Mouse (Mus musculus): ENCODE results near the gene E130114P18Rik.

The E130114P18Rik gene

DNA sequence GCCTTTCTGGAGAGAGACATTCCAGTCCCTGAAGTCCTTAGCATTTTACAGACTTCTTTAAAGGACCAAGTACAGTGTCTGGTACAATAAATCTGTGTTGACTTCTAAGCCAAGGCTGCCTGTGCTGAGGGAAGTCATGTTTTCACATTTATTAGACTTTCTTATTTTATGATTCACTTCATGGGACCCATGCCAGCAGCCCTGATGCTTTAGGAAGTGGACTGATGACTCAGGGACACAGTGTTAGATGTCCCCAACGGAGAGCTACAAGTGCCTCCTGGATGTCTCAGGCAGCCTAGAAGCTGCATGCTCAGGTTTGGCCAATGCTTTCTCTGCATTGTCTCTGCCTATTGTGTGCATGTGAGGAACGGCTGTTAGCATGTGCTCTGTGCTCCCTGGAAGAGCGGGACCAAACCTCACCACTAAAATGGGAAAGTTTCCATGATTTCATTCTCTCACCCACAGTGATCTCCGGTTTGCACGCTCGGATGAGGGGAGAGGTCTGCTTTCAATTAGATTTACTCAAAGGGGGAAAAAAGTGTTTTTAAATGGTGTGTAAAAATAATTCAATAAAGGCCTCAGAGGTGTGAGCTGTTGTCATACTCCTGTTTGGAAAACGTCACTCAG lies 82.4 kb downstream of the E130114P18Rik start:
- no peak for DNase-seq (ENCODE audit: extremely low spot score)

DNA sequence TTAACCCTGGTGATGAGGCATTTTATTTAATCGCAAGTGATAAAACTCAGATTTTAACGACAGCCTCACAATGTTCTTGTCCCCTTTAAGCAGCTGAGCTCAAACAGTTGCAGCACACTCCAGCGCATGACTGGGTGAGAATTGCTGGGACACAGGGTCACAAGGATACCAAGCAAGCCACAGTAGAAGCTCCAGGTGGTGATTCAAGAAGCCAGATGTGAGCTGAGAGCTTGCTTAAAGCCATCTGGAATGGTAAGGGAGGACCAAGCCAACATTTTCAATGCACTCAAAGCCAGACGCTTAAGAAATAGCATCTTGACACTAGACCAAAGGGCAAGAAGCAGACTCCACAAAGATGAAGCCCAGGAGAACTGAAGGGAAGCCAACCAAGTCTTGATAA lies 83.9 kb downstream of the E130114P18Rik start:
- no peak for DNase-seq (ENCODE audit: extremely low spot score)

DNA sequence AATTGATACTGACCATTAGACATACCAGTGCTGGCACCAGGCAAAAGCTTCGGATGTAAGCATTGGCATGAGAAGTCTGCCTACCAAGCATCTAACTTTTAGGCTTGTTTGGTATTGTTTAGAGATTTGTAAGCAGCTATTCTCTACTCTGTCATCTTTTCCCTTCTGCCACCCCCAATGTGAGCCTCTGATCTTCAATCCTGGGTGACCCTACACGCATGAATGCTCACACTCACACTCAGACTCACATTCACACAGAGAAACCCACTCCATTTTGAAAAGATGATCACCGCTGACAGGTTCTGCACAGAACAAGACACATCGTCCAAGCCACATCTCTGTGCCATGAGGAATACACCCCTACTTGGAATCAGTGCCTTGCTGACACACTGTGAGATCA lies 84.8 kb downstream of the E130114P18Rik start:
- DNase-seq (ENCODE audit: extremely low spot score) = no peak

DNA sequence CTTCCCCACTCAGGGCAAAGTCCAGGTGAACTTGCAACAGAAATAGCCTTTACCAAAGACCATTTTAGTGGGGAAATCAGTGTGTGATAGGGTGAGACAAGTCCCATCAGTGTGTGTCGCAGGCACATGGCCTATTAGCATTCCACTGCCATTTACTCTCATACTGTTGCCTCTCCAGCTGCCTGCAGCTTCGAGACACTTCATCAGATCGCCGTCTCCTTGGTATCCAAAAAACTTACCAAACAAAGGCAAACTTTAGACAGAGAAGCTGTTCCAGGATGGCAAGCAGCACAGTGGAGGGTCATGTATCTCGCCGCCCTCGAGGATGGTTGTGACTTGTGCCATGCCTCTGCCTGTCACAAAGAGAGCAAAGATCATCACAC lies 87.5 kb downstream of the E130114P18Rik start:
- DNase-seq (ENCODE audit: extremely low spot score) = no peak

DNA sequence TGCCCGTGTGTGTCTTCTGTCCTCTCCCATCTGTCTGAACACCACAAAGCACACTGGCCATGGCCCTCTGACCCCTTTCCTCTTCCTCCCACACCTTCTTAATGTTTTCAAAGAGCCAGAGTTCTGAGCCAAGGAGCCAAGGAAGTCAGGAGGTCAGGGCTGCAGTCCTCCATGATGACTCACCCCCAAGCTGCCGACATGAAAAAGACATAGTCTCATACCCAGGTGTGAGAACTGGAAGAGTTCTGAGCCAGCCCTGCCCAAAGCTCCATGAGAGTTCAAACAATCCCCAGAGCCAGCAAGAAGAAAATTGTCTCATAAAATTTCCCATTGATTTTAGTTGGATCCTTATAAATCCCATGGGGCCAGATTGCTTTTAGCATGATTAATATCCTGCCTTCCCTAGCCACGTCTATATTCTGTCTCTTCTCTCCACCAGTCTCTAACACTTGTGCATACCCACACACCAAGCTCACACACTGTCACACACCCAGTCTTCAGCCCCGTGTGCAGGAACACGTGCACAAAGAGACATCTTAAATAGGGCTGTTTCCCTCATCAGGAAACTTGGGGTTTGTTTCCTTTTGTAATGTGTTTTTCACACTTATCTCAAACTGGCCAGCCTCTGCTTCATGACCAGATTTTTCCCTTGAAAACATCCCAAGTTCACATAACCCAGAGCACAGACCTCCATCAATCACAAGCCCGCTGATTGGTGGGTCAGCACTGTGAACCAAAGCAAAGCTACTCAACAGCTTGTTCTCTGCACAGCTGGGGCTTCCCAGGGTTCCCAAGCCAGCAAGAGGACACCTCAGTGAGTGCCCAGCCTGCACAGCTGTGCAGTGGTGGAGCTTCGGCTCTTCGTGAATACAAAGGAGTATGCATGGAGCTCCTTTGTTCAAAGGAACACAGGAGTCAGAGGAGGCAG lies 88.2 kb downstream of the E130114P18Rik start:
- DNase-seq (ENCODE audit: extremely low spot score) = no peak

DNA sequence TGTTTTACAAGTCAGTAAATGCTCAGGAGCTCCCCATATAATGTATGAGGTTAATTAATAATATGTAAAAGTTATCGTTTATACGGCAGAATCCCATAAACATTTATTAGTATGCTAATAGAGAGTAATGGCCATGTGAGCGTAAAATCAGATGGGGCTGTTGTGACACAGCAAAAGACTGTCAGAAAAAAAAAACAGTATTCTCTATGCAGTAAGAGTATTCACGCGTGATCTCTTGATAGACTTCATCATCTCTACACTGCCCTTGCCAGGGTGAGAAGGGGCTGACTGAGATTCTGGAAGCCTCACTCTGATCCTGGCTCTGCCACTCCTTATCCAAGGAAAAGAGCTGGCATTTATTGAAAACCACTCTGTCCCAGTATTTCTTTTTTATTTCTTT lies 91.9 kb downstream of the E130114P18Rik start:
- DNase-seq (ENCODE audit: extremely low spot score) = no peak

DNA sequence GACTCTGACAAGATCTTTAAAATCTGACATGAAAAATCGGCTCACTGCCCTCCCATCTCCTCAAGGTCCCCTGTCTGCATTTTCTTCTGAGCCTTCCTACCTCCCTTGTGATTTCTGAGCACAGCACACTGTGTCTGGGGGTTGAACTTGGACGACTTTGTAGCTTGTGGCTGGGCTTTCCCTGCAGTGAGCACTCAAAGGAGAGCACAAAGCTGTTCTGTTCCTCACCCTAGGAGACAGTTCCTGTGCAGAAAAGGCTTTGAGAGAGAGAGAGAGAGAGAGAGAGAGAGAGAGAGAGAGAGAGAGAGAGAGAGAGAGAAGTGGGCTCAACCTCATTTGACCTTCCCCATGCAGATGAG lies 101.3 kb downstream of the E130114P18Rik start:
- no peak for DNase-seq (ENCODE audit: extremely low spot score)

DNA sequence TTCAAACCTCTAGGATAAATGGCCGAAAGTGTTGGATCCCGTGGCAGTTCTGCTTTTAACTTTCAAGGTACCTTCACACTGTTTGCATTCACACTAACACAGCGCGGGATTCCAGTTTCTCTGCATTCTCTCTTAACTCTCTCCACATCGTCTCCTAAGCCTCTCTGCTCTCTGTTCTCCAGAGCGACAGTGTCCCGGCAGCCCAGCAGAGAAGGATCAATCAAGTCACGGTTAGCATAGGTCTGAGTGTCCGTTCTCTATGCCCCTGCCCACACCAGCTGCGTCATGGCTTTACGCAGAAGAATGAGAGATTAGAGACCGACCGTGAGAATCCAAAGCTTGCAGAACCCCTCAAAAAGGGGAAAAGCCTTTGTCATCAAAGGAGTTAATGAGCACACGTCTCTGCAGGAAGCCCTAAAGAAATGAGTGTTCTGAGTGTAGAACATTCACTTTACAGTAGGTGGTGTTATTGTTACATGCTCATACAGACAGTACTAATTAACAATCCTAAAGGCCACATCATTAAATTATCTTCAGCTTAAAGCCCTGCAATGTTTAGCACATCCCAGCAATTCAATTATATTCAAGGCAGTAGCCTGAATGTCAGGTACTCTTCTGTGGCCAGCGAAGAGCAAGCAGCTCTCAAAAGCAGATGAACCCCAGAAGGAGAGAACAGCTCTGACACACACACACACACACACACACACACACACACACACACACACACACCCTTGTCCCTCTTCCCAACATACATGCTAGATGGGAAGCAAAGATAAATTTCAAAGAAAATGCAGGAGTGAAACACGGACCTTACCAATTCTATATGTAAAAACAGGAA lies 101.9 kb downstream of the E130114P18Rik start:
- DNase-seq (ENCODE audit: extremely low spot score) = no peak

DNA sequence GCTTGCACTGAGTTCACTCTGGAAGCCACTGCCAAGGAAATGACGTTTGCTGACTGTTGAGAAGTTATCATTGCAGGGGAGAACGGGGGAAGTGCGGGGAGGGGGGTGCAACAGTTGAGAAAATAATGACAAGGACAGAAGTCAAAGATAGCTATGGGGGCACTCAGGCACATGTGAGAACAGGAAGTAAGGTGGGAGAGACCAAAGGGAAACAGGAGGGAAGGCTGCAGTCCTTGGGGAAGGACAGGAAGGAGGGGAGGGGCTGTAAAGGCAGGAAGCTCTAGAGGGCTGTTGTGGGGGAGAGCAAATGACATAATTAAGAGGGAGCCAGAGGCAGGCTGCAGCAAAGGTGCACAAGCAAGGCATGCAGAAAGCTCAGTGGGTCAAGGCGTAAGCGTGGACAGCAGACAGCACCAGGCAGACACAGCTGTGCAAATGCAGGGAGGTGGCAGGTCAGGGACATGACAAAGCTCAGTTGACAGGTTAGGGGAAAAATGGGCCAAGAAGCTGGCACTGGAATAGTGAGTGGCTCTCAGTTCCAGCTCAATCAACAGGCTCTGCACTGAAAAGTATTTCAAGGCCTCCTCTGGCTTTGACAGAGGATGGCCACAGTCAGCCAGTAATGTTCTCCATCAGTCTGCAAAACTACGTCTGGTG lies 103.9 kb downstream of the E130114P18Rik start:
- DNase-seq (ENCODE audit: extremely low spot score) = no peak

DNA sequence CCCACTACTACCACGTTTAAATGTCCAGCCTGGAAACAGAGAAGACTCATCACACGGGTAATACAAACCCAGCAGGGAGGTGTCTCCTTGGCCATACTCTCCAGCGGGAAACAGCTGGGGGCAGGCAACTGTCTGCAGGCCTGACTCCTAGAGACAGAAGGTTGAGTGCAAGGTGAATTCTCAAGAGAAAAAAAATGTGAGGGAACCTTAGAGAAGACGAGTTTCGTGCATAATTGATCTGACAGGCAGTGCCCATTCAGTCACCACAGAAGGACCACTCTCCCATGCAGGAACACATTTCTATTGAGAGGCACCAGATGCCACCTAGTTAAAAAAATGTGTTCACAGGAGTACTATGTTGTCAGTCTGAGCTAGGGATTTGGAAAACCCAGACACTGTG lies 105.4 kb downstream of the E130114P18Rik start:
- no peak for DNase-seq (ENCODE audit: extremely low spot score)

DNA sequence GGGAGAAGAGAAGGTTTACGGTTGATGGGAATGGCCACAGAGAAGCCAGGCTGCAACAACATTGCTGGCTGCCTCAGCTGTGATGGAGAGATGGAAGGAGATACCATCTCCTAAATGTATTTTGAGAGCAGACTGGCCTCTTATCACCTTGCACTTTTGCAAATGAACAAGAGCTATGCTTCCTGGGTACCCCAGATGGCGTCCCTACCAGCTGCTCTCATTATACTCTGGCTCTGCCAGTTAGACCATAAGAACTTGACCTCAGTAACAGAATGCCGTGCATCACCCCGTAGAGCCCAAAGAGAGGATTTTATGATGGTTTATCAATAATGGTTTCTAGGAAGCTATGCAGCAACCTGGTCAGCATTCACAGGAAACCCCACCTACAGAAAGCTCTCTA lies 106.0 kb downstream of the E130114P18Rik start:
- DNase-seq (ENCODE audit: extremely low spot score) = no peak

DNA sequence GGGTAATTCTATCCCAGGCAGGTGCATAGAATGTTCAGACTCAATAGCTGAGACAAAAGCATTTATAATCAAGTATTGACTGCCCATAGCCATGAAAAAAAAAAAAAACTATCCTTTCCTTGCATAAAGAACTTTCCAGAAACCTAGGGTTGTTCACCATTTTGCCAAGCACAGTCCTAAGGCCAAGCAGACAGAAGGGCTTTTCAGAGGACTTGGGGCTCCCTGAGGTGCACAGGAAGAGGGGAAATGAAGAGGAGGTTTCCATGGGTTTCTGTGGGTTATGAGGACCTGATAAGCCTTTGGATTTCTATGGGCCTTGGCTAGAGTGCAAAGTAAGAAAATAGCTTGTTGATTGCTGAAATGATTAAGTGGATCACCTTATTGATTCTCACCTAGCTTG lies 107.5 kb downstream of the E130114P18Rik start:
- DNase-seq (ENCODE audit: extremely low spot score) = no peak

DNA sequence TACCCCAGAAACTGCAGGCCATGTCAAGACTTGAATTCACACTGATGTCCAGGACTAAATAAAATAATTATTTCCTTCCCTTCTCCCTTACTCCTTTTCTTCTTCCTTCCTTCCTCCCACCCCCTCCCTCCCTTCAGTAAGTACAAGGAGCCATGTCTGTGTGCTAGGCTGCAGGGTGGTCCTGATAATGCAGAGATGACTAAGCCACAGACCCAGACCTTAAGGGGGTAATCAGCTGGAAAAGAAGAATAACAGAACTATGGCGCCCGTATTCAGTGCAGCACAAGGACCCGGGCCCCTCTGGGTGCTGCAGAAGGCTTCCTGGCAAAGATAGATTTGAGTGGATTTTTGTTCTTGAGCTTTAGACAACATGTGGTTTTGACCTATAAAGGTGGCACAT lies 108.1 kb downstream of the E130114P18Rik start:
- no peak for DNase-seq (ENCODE audit: extremely low spot score)

DNA sequence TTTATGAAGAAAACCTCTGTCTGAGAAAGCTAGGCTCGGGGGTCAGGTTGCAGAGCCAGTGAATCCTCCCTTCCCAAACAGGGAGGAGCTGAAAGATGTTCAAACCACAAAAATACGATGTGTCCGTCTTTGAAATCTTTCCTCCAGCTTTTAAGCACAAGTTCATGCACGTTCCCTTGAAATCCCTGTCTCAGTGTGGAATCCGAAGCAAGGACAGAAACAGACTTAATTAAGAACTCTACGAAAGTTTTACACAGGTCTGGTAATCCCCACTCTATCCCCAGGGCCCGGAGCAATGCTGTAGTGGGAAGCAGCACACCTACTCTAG lies 112.5 kb downstream of the E130114P18Rik start:
- DNase-seq (ENCODE audit: extremely low spot score) = no peak

DNA sequence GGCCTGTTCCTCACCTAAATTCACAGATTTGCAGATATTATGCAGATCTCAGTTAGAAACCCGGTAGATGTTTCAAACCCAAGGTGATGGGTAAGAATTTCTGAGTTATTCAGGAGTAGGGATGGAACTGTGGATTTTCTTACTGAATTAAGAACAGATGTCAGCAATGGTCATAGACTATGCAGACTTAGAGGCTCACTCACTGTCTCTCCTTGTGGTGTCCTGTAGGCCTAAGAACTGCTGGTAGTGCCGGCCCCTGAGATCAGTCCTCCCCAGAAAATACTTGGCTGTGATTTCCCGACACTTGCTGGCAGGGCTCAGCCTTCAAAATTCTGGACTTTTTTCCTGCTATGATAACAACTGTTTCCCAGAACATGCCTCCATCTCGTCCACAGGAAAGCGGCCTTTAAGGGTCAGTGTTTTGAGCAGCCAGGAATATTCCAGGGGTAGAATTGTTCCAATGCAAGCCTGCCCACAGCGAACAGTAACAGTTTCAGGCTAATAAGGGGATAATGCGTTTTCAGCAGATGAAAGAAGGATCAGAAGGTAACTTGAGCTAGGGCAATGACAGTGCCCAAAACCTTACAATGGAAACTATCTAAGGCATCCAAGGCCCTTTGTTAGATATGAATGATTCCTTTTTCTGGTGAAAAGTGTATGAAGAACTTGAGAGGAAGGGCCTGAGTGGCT lies 113.0 kb downstream of the E130114P18Rik start:
- DNase-seq (ENCODE audit: extremely low spot score) = no peak

DNA sequence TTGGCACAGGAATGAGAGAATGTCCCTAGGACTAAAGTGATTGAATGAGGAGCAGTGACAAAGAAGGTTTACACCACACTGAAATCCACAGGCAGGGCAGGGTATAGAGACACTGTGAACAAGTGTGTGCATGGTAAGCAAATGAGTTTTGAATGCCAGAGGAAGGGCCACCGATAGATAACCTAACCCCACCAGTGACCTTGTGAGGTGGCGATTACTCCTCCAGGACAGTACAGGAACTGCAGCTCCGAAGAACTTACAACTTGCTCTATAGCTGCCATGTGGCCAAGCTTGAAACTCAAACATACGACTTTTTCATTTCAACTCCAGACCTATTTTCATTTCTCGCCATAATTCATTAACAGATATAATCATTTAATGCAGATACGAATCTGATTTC lies 114.0 kb downstream of the E130114P18Rik start:
- DNase-seq (ENCODE audit: extremely low spot score) = no peak

DNA sequence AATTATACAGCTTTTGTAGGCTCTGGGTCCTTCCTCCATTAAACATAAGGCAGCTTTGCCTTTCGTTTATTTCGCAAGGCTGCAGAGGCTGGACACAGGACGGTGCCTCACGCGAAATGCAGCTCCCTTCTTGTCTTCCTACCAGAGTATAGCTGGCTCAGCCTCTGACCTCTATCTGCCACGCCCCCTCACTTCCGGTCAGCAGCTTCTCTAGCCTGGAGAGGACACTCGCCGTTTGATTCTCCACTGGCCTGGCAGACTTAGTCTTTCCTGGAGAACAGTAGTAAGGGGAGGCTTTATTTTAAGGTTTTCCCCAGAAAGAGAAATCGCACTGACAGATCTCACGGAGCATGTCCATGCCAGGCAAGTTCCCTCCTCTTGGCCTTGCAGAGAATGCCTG lies 115.0 kb downstream of the E130114P18Rik start:
- DNase-seq (ENCODE audit: extremely low spot score) = peak; percentile 28

DNA sequence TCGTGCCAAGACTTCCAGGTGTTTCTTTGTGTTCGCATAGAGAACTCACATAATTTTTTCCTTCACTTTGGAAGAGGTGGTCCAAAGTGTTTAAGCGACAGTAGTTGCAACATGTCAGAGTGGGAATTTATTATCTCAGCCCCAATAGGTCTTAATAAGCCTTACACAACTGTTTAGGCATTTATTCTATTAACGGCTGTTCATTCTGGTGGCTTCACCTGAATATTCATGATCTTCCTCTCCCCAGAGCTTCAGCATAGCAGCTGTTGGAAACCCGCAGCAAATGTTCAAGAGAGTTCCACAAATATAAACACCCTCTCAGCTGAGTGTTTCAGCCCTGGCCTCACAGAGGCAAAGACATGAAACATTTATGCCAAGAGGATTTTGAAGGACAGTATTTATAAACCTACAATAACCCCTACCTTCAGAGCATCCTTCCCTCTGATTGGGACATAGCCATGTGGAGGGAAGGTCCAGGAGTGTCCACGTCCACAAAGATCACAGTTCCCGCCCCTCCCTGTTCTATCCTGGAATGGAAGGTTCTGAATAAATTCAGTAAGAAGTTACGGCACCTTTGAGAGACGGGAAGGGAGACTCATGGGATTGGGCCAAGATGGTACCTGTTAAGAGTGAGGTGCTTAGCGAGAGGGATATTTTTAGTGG lies 116.1 kb downstream of the E130114P18Rik start:
- DNase-seq (ENCODE audit: extremely low spot score) = no peak

DNA sequence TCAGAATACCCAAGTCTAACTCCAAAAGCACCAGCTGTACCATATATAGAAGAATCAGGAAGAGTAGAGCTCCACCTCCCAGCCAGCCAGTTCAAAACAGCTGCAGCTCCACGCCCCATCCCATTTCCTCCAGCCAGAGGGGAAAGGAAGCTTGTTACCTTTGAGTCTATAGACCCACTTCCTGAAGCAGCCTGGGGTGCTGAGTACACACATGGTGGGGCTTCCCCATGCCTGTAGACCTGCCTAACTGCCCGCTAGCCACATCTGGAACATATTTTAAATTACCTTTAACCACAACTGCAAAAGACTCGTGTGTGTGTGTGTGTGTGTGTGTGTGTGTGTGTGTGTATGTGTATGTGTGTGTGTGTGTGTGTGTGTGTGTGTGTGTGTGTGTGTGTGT lies 120.3 kb downstream of the E130114P18Rik start:
- no peak for DNase-seq (ENCODE audit: extremely low spot score)

DNA sequence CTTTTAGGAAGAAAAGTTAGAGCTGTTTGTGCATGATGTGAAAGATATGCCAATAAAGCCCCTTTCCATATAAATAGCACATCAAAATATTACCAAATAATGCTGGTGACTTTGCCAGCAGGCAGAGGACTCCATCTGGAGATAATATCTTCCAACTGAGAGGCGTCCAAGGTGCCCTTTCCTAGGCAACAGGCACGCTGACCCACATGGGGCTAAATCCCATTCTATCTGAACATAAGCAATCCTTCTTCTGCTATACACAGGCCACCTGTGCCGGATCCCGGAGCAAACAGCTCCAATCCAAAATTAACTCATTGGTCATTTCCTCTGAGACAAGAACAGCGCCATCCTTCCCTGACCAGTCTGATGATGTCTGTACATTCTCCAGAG lies 128.3 kb downstream of the E130114P18Rik start:
- DNase-seq (ENCODE audit: extremely low spot score) = no peak
